Mouse (Mus musculus) E14TG2a.4 (cell line): ENCODE measurements around the gene Alox12b.

Experiments used
- CTCF ChIP-seq: conservative IDR thresholded peaks from 2 replicates; pipeline ENCODE4 v1.5.1; 2014; ENCODE audit warnings: low read length
- NANOG ChIP-seq: IDR thresholded peaks from 2 replicates; pipeline ENCODE4 v1.6.1; 2014; ENCODE audit warnings: borderline replicate concordance, low read length, mixed read lengths
- POU5F1 ChIP-seq: IDR thresholded peaks from 2 replicates; pipeline ENCODE4 v1.6.1; 2014; ENCODE audit warnings: low read length, borderline replicate concordance

GRCm38 (mm10) chr11:69125041-69125851, 31.5 kb upstream of the Alox12b start:
- TF ChIP-seq CTCF, result peak; percentile 20
- TF ChIP-seq POU5F1, result no peak
- TF ChIP-seq NANOG, result no peak
